Mouse (Mus musculus) brown adipose tissue, adult 24 weeks (tissue): ENCODE results near the gene D730048I06Rik. TPM values are rescaled to one million over a fixed set of nuclear protein-coding genes. Genes with fewer than 3 reads are reported as not detected.
"Not testable (repeated sequence)": the region's sequence is repeated elsewhere in the genome, so short reads cannot be mapped to it uniquely, and the experiment has no call there.

Experiments
- H3K27ac ChIP-seq: fragments of 200-500 bp; replicated peaks from 2 replicates; pipeline ENCODE4 v1.5.1; 2012; ENCODE audit warnings: low read depth, mild to moderate bottlenecking, low read length
- H3K4me1 ChIP-seq: fragments of 200-500 bp; 2 replicates; pipeline ENCODE4 v1.6.1; 2012; ENCODE audit warnings: low read length, mixed read lengths; ENCODE audit not compliant: control insufficient read depth, insufficient read depth, insufficient read length
- H3K4me3 ChIP-seq: fragments of 200-500 bp; 2 replicates; pipeline ENCODE4 v1.5.1; 2012; ENCODE audit warnings: low read depth, mild to moderate bottlenecking, low read length, moderate library complexity; ENCODE audit not compliant: insufficient read depth
- polyA plus RNA-seq: library from polyadenylated mRNA; stranded (reverse); fragments of >200 nt; gene quantifications from 2 replicates; pipeline ENCODE4 v1.2.4, GENCODE M21; 2012; ENCODE audit not compliant: missing spikeins, insufficient read depth, insufficient read length

D730048I06Rik gene
- not detected in 2 replicates for polyA plus RNA-seq

DNA sequence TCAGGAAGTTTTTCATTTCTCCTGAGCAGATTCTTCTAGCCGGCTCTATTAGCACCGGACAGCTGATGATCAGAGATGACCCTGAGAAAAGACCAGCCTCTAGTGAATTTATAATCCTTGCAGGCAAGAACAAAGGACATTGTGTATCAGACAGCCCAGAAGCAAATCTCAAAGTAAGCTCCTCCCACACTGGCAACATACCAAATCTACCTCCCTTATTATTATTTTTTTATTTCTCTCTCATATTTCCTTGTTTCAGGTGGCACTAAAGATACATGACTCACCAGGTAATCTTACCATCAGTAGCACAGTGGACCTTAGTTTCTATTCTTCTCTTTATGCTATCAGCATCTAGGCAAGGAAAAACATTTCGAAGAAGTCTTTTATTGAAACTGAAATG is at the start of gene D730048I06Rik, which contains the start of gene Gm27235:
TSS of gene D730048I06Rik (minus strand) at position 112 of the 400 bp plus-strand sequence.
TSS of gene Gm27235 (minus strand) at position 101 of the 400 bp plus-strand sequence.
- Histone ChIP-seq H3K4me3 (no peak within 1 kb of the TSS), H3K4me1 (no peaks in the 10 kb centered on the region), H3K27ac (no peak within 1 kb of the TSS)

- H3K27ac ChIP-seq, H3K4me3 ChIP-seq, H3K4me1 ChIP-seq: not testable (repeated sequence)
Observed at GRCm38 (mm10) chr9:35817881-35818280, 28.0 kb upstream of the D730048I06Rik start.

GRCm38 (mm10) chr9:35798146-35798545 is 8.2 kb upstream of the D730048I06Rik start:
- no peak overlapping the region for H3K4me3 ChIP-seq
- H3K27ac ChIP-seq = no peak overlapping the region
- no peaks in the 10 kb centered on the region for H3K4me1 ChIP-seq

GRCm38 (mm10) chr9:35778009-35778408 is 11.9 kb downstream of the D730048I06Rik start, which contains the start of gene Gm17727:
Gene Gm17727 (minus strand): TSS chr9:35778109.
- Histone ChIP-seq H3K4me1 (no peaks in the 10 kb centered on the region), H3K27ac (no peak within 1 kb of the TSS), H3K4me3 (no peak within 1 kb of the TSS)

GRCm38 (mm10) chr9:35756843-35757242 is 33.1 kb downstream of the D730048I06Rik start:
- Histone ChIP-seq H3K4me1 (no peaks in the 10 kb centered on the region), H3K27ac (no peak overlapping the region), H3K4me3 (no peak overlapping the region)

GRCm38 (mm10) chr9:35740749-35741148 is 49.2 kb downstream of the D730048I06Rik start, which contains the start of gene Gm17677:
Gene Gm17677 (plus strand): TSS chr9:35741049.
- Histone ChIP-seq H3K4me1 (no peaks in the 10 kb centered on the region), H3K4me3 (no peak within 1 kb of the TSS), H3K27ac (no peak within 1 kb of the TSS)

Other genes with a start within 250 kb of the D730048I06Rik start
- gene Ddx25, start 231.6 kb downstream of the D730048I06Rik start, polyA plus RNA-seq = not detected in 2 replicates
- gene Pus3, start 231.5 kb downstream of the D730048I06Rik start, polyA plus RNA-seq = 4.4 and 7.6 TPM in 2 replicates
- gene Pate2, start 219.8 kb downstream of the D730048I06Rik start, polyA plus RNA-seq = not detected in 2 replicates
- 2.0 and 6.2 TPM in 2 replicates for gene Hyls1, start 219.7 kb downstream of the D730048I06Rik start, polyA plus RNA-seq
- gene Pate4, start 178.2 kb downstream of the D730048I06Rik start, polyA plus RNA-seq = not detected in 2 replicates
- gene Pate3, start 141.9 kb downstream of the D730048I06Rik start, polyA plus RNA-seq = not detected in 2 replicates
- gene Pate1, start 102.7 kb downstream of the D730048I06Rik start, polyA plus RNA-seq = not detected in 2 replicates
- gene Gm17677, start 49.1 kb downstream of the D730048I06Rik start, polyA plus RNA-seq = not detected in 2 replicates
- not detected in 2 replicates for gene Gm17727, start 12.0 kb downstream of the D730048I06Rik start, polyA plus RNA-seq
- not detected in 2 replicates for gene Gm27235, start within 50 bp of the D730048I06Rik start, polyA plus RNA-seq
- not detected in 2 replicates for gene 9230110F15Rik, start 54.0 kb upstream of the D730048I06Rik start, polyA plus RNA-seq
- gene 9230113P08Rik, start 118.3 kb upstream of the D730048I06Rik start, polyA plus RNA-seq = not detected in 2 replicates